Mouse (Mus musculus) liver, postnatal 0 days (tissue): ENCODE measurements around the gene Cpb2. TPM values are rescaled to one million over a fixed set of nuclear protein-coding genes. Genes with fewer than 3 reads are reported as not detected.

Experiments
- ATAC-seq: fragments of 200-750 bp; cut with Nextera tagmentation; 2 replicates; pipeline ENCODE4 v1.8.0; 2017; ENCODE audit warnings: mild to moderate bottlenecking, moderate library complexity
- DNase-seq: peaks from one replicate; pipeline ENCODE4 v3.0.0-alpha.2; 2016
- H3K27ac ChIP-seq: fragments of 300-500 bp; sonication (generic); 2 replicates; pipeline ENCODE4 v1.5.1; 2014; ENCODE audit warnings: antibody characterized with exemption, moderate library complexity, mild to moderate bottlenecking, low read depth
- H3K27me3 ChIP-seq: fragments of 300-500 bp; sonication (generic); 2 replicates; pipeline ENCODE4 v1.6.1; 2014; ENCODE audit warnings: low read length, control low read depth, mixed read lengths; ENCODE audit not compliant: insufficient read depth
- H3K36me3 ChIP-seq: fragments of 300-500 bp; sonication (generic); replicated peaks from 2 replicates; pipeline ENCODE4 v1.6.1; 2014; ENCODE audit warnings: mild to moderate bottlenecking, control low read depth, low read length, moderate library complexity, mixed read lengths; ENCODE audit not compliant: insufficient read depth
- H3K4me1 ChIP-seq: fragments of 300-500 bp; sonication (generic); 2 replicates; pipeline ENCODE4 v1.6.1; 2014; ENCODE audit warnings: antibody characterized with exemption, mild to moderate bottlenecking, control low read depth; ENCODE audit not compliant: insufficient read depth
- H3K4me2 ChIP-seq: fragments of 300-500 bp; sonication (generic); 2 replicates; pipeline ENCODE4 v1.6.1; 2014; ENCODE audit warnings: low read depth, mild to moderate bottlenecking, low read length, moderate library complexity, mixed read lengths
- H3K4me3 ChIP-seq: fragments of 300-500 bp; sonication (generic); 2 replicates; pipeline ENCODE4 v1.5.1; 2014; ENCODE audit warnings: low read depth, low read length
- H3K9ac ChIP-seq: fragments of 300-500 bp; sonication (generic); replicated peaks from 2 replicates; pipeline ENCODE4 v1.6.1; 2014; ENCODE audit warnings: mild to moderate bottlenecking, moderate library complexity
- H3K9me3 ChIP-seq: fragments of 300-500 bp; sonication (generic); 2 replicates; pipeline ENCODE4 v1.6.1; 2016; ENCODE audit warnings: mild to moderate bottlenecking, control low read depth, low read length, mixed read lengths
- CTCF ChIP-seq: sonication (generic); IDR thresholded peaks from 2 replicates; pipeline ENCODE4 v1.5.1; 2016; ENCODE audit warnings: antibody characterized with exemption, low read depth
- EP300 ChIP-seq: IDR thresholded peaks from 2 replicates; pipeline ENCODE4 v1.6.1; 2016; ENCODE audit warnings: antibody characterized with exemption, low read depth, mild to moderate bottlenecking
- WGBS: fragments of 180-500 bp; shearing (Covaris S2); extraction: QIAGEN DNeasy Blood & Tissue Kit; methylation state at CpG from one replicate; pipeline ENCODE4 v1.1.7; 2014; ENCODE audit not compliant: insufficient replicate concordance; 5-methylcytosine and 5-hydroxymethylcytosine counted together
- polyA plus RNA-seq: library from polyadenylated mRNA; unstranded; fragments of >200 nt; fragmentation: Nextera tagmentation; extraction: Ambion mirVana; gene quantifications from 2 replicates; pipeline ENCODE4 v1.2.1, GENCODE M21; 2015

The Cpb2 gene
- polyA plus RNA-seq = 400 and 408 TPM in 2 replicates

GRCm38 (mm10) chr14:75242087-75242486 is at the start of gene Cpb2:
TSS of gene Cpb2 (plus strand) at chr14:75242287.
- peaks cover 16% of the 10 kb centered on the region for H3K4me1 ChIP-seq
- TF ChIP-seq CTCF (no peak), EP300 (no peak)
- 61% methylated on average over 5 of the region's 5 CpGs for WGBS
- H3K9ac ChIP-seq = peak within 1 kb of the TSS; percentile 59
- peak within 1 kb of the TSS; percentile 40 for H3K4me3 ChIP-seq
- no peaks in the 10 kb centered on the region for H3K9me3 ChIP-seq
- H3K27me3 ChIP-seq = no peaks in the 10 kb centered on the region
- DNase-seq (peak; percentile 48), ATAC-seq (peak; percentile 84)
- peak within 1 kb of the TSS; percentile 59 for H3K4me2 ChIP-seq
- H3K36me3 ChIP-seq = no peaks in the 10 kb centered on the region
- H3K27ac ChIP-seq = peak within 1 kb of the TSS; percentile 78

GRCm38 (mm10) chr14:75192427-75192826 is 49.7 kb upstream of the Cpb2 start:
- TF ChIP-seq CTCF (no peak), EP300 (no peak)
- DNase-seq (no peak), ATAC-seq (no peak)
- no peaks in the 10 kb centered on the region for H3K27me3 ChIP-seq
- no peaks in the 10 kb centered on the region; the same call in 1 of the 2 replicates for H3K36me3 ChIP-seq
- H3K4me3 ChIP-seq = no peak overlapping the region
- no peak overlapping the region for H3K4me2 ChIP-seq
- 83% methylated on average over 10 of the region's 10 CpGs for WGBS
- H3K9ac ChIP-seq = no peak overlapping the region
- no peaks in the 10 kb centered on the region for H3K9me3 ChIP-seq
- H3K4me1 ChIP-seq = peaks cover 5% of the 10 kb centered on the region
- H3K27ac ChIP-seq = no peak overlapping the region

- peaks cover under 1% of the 10 kb centered on the region; the same call in 1 of the 2 replicates for H3K36me3 ChIP-seq
- no peak overlapping the region for H3K9ac ChIP-seq
- no peak overlapping the region for H3K4me2 ChIP-seq
- H3K4me3 ChIP-seq = no peak overlapping the region
- 56% methylated on average over 10 of the region's 10 CpGs for WGBS
- DNase-seq (no peak), ATAC-seq (no peak)
- H3K27ac ChIP-seq = no peak overlapping the region
- peaks cover 5% of the 10 kb centered on the region for H3K4me1 ChIP-seq
- H3K9me3 ChIP-seq = no peaks in the 10 kb centered on the region
- no peaks in the 10 kb centered on the region for H3K27me3 ChIP-seq
- TF ChIP-seq EP300 = no peak
These were observed 49.2 kb upstream of the Cpb2 start for GRCm38 (mm10) chr14:75192858-75193257.

- WGBS = 73% methylated on average over 5 of the region's 5 CpGs
- Histone ChIP-seq H3K27ac (peak overlapping the region; percentile 39; the same call in 1 of the 2 replicates), H3K27me3 (no peaks in the 10 kb centered on the region), H3K9me3 (no peaks in the 10 kb centered on the region), H3K4me2 (peak overlapping the region; percentile 30; the same call in 1 of the 2 replicates), H3K36me3 (peaks cover 4% of the 10 kb centered on the region; the same call in 1 of the 2 replicates), H3K4me1 (peaks cover 2% of the 10 kb centered on the region), H3K4me3 (no peak overlapping the region), H3K9ac (no peak overlapping the region)
- DNase-seq = peak; percentile 40
- TF ChIP-seq EP300 (peak; percentile 31; the same call in 1 of the 2 replicates), CTCF (no peak)
- peak; percentile 38; the same call in 1 of the 2 replicates for ATAC-seq
These were observed 46.6 kb upstream of the Cpb2 start for GRCm38 (mm10) chr14:75195530-75195929.

DNA sequence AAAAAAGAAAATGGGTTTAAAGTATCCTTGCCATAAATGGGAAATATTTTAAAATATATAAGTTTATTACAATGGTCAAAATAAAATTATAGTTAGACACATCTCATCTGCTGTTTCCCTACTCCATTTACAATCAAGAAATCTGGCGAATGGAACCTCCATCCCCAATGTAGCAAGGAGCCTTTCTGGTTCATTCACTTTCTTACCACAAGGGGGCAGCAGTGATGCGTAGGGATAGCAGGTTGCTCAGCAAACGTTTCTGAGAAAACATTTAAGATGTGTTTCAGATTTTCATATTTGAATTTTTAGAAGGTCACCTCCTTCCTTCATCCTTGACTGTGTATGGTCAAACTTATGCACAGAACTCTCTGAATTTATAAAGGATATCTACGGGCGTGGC is 45.1 kb upstream of the Cpb2 start:
- ATAC-seq (no peak), DNase-seq (peak; percentile 75)
- no peaks in the 10 kb centered on the region; the same call in 1 of the 2 replicates for H3K9me3 ChIP-seq
- H3K9ac ChIP-seq = no peak overlapping the region
- no peaks in the 10 kb centered on the region for H3K27me3 ChIP-seq
- H3K4me3 ChIP-seq = no peak overlapping the region
- no peak overlapping the region for H3K4me2 ChIP-seq
- peak; percentile 97 for TF ChIP-seq CTCF
- no peak for TF ChIP-seq EP300
- WGBS = 39% methylated on average over 5 of the region's 5 CpGs
- H3K36me3 ChIP-seq = peaks cover 15% of the 10 kb centered on the region
- peaks cover 2% of the 10 kb centered on the region; the same call in 1 of the 2 replicates for H3K4me1 ChIP-seq
- no peak overlapping the region for H3K27ac ChIP-seq

GRCm38 (mm10) chr14:75197660-75198059 is 44.4 kb upstream of the Cpb2 start:
- no peak overlapping the region for H3K4me3 ChIP-seq
- DNase-seq (peak; percentile 20), ATAC-seq (no peak)
- 37% methylated on average over 7 of the region's 7 CpGs for WGBS
- H3K9me3 ChIP-seq = no peaks in the 10 kb centered on the region; the same call in 1 of the 2 replicates
- H3K4me1 ChIP-seq = peaks cover 2% of the 10 kb centered on the region; the same call in 1 of the 2 replicates
- no peaks in the 10 kb centered on the region for H3K27me3 ChIP-seq
- H3K36me3 ChIP-seq = peaks cover 17% of the 10 kb centered on the region
- no peak for TF ChIP-seq CTCF
- peak; percentile 42; the same call in 1 of the 2 replicates for TF ChIP-seq EP300
- H3K9ac ChIP-seq = no peak overlapping the region
- H3K27ac ChIP-seq = no peak overlapping the region
- no peak overlapping the region for H3K4me2 ChIP-seq
